Mouse (Mus musculus): Measurements from ENCODE around the gene Herc1.

- no peak for TF ChIP-seq POLR2A (IDR thresholded peaks at IDR 0.05; ENCODE audit: borderline replicate concordance, insufficient read depth, low read length)
- TF ChIP-seq CTCF (IDR thresholded peaks at IDR 0.05; ENCODE audit: borderline replicate concordance, insufficient read depth, low read depth, low read length), result no peak
Observed at GRCm38 (mm10) chr9:66517746-66518145, 167.5 kb downstream of the Herc1 start.

Measured in cerebellum, adult 2 months (tissue).